Mouse (Mus musculus): ENCODE results near the gene Cmklr1.
A peak's percentile ranks its signal among the peaks of the same experiment; 100 is the strongest.

The Cmklr1 gene

DNA sequence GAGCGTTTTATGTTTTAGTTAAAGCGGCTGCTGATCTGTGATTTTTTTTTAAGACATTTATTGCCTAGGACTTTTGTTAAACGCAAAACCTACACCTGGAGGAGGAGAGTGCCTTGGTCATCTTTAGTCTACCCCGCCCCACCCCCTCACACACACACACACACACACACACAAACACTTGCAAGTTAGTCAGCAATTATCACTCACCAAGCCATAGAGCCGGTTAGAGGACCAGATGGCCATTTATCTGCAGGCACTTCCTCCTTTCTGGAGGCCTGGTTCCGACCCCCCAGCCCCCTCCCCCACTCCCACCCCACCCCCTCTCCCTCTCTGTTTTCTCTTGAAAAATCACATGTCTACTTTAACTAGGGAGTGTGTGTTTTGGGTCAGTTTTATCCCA is 65.8 kb downstream of the Cmklr1 start:
- no peak for DNase-seq

DNA sequence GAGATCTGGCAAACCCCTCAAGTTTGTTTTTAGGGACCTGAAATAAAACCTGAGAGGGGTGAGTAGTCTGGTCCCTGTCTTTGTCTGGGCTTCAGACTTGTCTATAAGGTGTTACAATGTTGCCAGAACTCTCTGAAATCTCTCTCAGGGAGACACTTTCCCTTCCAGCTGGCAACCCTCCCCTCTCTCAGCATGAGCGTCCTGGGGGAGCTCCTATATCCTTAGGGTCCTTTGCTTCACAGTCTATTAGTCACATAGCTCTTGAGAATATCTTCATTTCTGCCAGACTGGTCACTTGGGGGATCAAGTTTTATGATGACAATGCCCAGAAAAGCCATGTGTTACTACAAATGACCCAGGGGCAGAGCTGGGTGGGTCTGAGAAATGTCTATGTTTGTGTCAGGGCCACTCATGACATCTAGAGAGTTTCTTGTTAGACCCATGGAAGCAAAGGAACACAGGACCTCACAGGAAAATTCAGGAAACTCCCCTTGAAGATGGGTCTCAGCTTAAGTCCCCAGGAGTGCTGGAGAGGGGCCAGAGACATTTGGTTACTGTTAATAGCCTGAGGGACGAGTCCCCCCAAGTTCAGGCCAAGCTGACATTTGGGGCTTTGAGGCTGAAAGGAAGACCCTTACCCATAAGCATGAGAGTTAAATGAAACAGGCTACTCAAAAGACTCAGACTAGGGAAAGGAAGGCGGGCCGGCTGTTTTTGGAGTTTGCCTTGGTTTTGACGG is 66.6 kb downstream of the Cmklr1 start:
- no peak for DNase-seq

DNA sequence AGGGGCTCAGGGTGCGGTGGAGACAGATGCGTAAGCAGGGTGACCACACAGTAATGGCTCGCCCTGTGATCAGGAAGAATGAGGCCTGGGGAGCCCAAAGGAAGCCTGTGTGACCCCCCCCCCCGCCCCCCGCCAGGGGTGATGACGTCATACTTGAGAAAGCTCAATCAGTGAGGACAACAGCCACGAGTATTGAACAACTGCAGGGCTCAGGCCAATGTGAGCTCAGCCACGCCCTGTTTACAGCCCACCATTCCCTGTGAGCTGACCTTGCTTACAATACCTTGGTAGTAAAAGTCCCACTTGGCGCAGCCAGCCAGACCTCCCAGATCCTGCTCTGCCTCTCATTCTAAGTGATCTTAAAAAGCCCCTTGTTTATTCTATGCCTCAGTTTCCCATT is 69.4 kb downstream of the Cmklr1 start:
- no peak for DNase-seq

DNA sequence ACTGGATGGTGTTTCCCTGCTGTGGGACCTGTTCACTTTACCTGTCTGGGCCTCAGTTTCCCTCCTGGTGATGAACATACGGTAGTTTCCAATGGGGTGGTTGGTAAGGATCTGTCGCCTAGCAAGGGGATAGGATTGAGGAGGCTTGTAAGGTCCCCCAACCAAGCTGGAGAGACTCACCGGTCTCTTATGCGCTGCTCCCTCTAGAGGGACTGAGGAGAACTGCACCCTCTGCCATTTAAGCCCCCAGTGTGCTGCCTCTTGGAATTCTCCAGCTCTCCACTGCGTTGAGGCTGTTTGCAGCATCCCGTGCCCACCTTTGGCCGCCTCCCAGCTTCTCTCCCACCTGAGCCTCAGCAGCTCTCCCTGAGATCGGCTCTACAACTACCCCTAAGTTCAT is 70.0 kb downstream of the Cmklr1 start:
- DNase-seq, result peak in 1 of 2 experiments; percentile 7

DNA sequence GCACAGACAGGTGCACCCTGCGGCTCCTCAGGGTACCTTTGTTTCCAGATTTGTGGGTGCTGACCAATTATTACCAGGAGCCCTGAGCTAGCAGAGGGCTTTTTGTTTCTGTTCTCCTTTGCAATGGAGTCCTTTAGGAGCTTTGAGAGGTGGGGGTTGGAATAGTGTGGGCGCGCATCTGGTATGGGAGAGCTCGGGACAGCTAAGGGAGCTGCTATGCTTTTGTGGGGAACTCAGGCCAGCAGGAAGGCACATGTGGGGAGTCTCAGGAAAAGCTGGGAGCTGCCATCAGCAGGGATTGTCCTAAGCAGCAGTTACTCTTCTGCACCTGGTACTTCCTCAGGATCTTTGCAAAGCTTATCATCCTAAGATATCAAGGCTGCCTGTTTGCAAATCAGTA is 71.1 kb downstream of the Cmklr1 start:
- no peak for DNase-seq

DNA sequence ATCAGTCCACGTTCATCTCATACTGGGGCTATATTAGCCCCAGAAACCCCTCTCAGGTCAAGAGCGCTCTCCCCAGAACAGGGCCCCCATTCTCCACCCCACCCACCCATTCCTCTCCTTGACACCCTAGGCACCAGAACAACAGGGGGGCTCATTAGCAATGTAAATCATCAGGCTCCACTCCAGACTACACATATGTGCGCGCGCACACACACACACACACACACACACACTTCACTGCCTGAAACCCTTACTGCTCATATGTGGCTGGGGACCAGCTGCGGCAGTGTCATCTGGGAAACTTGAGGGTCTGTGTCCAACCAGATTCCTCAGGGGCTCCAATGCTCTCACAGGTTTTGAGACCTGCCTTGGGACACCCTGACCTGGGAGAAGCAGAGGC is 71.8 kb downstream of the Cmklr1 start:
- DNase-seq, result no peak

DNA sequence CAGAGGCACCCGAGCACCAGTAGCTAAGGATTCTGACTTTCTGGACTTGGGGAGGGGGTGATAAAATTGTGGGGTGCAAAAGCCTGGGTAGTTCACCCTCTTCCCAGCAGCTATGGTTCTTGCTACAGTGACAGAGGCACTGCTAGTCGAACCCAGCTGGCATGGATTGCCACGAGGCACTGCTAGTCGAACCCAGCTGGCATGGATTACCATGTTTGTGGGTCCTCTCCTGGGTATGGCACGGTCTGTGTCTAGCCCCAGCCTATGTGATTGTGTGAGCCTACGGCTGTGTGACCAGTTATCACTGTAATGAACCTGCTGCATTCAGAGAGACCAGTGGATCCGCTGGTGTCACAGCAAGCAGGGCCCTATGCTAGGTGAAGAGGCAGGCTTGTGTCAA is 72.7 kb downstream of the Cmklr1 start:
- DNase-seq, result no peak

DNA sequence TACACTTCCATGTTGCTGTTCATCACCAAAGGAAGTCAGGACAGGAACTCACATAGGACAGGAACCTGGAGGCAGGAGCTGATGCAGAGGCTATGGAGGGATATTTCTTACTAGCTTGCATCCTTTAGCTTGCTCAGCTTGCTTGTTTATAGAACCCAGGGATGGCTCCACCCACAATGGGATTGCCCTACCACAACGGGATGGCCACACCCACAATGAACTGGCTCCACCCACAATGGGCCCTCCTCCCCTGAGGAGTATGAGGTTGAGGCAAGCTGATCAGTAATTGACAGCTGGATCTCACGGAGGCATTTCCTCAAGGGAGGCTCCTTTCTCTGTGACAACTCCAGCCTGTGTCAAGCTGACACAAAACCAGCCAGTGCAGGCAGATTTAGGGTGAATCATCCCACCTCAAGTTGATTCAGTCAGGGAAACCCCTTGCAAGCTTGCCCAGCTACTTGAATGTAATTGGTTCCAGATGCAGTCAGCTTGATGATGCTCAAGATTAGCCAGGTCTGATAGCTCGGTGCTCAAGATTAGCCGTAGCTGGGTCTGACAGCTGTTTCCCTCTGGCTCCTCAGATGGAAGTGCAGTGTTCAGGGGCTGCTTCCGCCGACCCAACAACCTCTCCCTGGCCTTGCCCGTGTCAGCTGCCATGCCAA is 80.0 kb downstream of the Cmklr1 start:
- no peak for DNase-seq

DNA sequence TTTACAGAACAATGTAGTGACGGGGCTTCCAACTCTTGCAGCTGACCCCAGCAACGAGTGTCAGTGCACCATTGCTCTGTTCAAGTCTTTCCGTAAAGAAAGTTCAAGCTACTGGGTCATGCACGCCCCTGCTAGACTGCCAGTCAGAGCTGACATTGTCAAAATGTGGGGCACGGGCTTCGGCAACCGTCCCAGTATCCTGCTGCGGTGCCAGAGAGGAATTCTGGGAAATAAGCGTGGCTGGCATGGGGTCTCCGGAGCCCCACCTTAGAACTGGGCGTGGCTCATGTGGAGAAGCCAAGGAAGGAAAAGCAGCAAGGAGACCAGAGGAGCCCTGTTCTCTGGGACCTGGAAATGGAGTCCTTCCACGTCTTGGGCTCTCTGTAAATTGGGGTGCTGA is 84.4 kb downstream of the Cmklr1 start:
- DNase-seq, result no peak

DNA sequence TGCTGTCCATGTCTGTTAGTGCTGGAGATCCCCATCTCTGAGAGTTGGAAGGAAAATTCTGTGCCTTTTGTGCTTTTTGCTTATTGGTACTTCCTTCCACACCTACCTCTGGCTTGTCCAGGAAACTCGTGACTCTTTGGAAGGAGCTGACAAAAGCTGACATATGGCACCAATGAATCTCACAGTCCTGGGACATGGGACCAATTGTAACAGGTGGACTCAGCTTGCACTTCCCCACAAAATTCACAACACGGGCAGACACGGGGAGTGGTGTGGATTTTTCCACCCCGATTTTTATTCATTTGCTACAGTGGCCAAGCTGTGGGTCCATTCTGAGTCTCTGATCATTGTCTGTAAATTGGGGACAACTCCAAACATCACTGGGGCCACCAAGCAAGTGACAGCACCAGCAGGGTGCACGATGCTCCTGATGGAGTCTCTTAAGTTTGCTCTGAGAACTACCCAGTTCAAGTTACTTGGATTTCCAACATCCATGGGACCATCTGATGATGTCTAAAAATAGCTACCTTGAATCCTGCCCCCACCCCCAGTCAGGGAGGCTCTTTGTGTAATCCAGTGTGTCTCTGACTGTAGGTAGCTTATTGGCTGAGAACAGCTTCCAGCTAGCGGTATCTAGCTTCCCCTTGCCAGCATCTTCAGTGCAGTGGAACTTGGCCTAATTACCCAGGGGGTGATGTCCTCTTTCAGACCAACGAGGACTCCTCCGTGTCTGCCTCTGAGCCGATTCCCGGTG is 84.9 kb downstream of the Cmklr1 start:
- DNase-seq, result no peak

DNA sequence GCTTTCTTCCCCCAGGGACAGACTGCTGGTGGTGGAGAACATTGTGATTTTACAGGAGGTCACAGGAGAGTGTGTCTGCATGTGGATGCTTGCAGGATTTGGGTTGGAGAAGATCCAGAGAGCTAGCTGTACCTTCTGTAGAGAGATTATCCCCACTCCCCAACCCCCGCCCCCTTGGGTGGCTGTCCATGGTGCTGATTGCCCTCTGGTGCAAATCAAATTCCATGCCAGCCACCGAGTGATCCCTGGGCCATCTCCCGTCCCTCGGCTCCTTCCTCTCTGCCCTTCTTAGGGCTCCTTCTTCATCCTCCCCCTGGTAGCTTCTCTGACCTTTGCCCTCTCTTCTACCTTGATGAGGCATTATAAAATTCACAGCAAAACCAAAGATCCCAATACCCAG is 85.8 kb downstream of the Cmklr1 start:
- DNase-seq, result no peak
